Mouse (Mus musculus) lung, adult 10 weeks (tissue): ENCODE results near the gene Col25a1. TPM values are rescaled to one million over a fixed set of nuclear protein-coding genes. Genes with fewer than 3 reads are reported as not detected.

Source experiments
- polyA plus RNA-seq: library from polyadenylated mRNA; stranded (reverse); fragments of 350-450 nt; fragmentation: Illumina TruSeq; extraction: RNeasy Lipid Tissue Mini Kit (QIAGEN cat#74804); gene quantifications from one replicate; pipeline ENCODE4 v1.2.3, GENCODE M21; 2014; ENCODE audit warnings: low read depth, low replicate concordance; ENCODE audit not compliant: insufficient read depth

The Col25a1 gene
- 0.11 TPM for polyA plus RNA-seq

DNA sequence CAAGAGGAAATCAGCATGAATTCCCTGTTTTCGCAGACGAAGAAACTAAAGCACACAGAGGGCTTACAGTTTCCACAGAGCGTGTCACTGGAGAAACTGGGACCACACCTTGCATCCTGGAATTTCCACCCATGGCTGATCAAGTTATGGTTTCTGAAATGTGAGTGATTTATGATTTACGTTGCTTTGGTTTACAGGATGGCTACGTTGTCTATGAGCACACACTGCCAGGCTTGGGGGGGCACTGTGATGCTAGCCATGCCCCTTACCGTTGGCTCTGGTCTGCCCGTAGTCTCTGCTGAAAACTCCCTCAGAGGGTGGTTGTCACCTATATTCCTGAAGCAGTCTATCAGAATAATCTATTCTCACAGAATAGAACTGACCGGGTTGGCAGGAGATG lies at the start of gene Col25a1:
Gene Col25a1 (plus strand): TSS at position 301 of the 400 bp plus-strand sequence.

DNA sequence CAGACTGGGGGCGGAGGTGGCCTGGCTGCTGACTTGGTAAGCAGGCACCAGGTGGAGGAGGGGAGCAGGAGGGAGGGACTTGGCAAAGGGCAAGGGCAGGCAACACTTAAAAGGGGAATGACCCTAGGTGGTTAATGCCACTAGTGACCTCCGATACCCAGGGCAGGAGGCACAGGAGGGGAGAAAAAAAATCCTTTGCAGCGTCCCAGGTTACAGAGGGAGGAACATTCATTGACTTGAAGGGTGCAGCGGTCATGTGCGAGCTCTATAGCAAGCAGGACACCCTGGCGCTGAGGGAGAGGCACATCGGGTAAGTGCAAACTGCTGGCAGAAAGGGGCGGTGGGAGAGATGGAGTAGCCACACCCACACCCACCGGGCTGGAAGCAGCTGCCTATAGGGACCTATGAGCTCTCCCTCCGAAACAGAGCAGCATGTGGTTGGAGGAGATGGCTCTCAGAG lies 486.2 kb downstream of the Col25a1 start, which contains the start of gene Etnppl:
Gene Etnppl (plus strand): TSS at position 10 of the 460 bp plus-strand sequence.

Other genes starting within 250 kb of the Col25a1 start
- gene Casp6, start 230.1 kb upstream of the Col25a1 start, polyA plus RNA-seq = 30.2 TPM
- 11.8 TPM for gene Mcub, start 161.3 kb upstream of the Col25a1 start, polyA plus RNA-seq
- gene Sec24b, start 69.9 kb upstream of the Col25a1 start, polyA plus RNA-seq = 27.1 TPM